Mouse (Mus musculus): ENCODE results near the gene Gm11214. TPM values are rescaled to one million over a fixed set of nuclear protein-coding genes. Genes with fewer than 3 reads are reported as not detected.

Gene Gm11214
- polyA plus RNA-seq, 1 experiment from 2014 or later = 0.49 TPM

DNA sequence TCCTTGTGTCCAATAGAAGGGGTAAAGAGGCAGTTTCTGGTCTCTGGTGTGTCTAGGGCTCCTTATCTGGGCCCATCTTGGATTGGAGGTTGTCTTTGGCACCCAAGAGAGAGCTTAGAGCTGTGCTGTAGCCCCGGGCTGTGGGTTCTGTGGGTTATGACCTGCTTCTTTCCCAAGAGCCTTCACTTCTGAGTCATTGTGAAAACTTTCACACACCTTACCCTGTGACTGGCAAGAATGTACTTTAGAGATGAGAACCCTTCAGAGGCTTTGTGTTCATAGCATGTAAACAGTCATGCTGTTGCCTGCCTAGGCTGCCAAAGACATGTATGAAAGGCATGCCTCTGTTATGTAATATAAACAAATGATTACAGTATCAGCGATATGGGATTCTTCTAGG is 23.3 kb downstream of the Gm11214 start:
- Histone ChIP-seq H3K4me2 (ENCODE audit: low read depth, low read length) (no peak overlapping the region), H3K4me1 (ENCODE audit: control insufficient read depth, insufficient read depth, low read length) (no peaks in the 10 kb centered on the region), H3K4me3 (ENCODE audit: low read length) (no peak overlapping the region), H3K9ac (ENCODE audit: low read length) (no peak overlapping the region), H3K36me3 (ENCODE audit: control insufficient read depth, insufficient read depth) (no peaks in the 10 kb centered on the region), H3K27me3 (ENCODE audit: control insufficient read depth, insufficient read depth, low read length) (no peaks in the 10 kb centered on the region), H3K27ac (ENCODE audit: low read length) (no peak overlapping the region), H3K9me3 (replicated peaks; ENCODE audit: control insufficient read depth, low read length) (no peaks in the 10 kb centered on the region)
- no peak for ATAC-seq (replicated peaks; ENCODE audit: extremely low read depth, insufficient read depth, low FRiP score)
- WGBS = 75% methylated on average over 2 of the region's 2 CpGs

DNA sequence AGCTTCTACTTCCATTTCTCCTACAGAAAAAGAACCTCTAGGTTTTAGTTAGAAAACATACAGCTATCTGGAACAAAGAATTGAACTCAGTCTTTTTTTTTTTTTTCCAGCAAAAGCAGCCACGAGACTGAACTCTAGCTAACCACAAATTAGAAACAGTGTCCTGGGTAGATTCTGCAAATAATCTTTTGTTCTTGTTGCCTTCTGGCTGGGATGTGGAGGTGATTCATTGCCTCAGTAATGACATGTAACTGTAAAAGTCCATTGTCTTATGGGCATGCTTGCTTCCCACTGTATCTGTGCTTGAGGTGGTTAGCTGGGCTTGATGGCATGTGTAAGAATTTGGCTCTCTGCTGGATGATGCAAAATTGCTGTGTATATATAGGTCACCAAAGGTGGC is 24.6 kb downstream of the Gm11214 start:
- no peak overlapping the region for H3K9ac ChIP-seq (ENCODE audit: low read length)
- H3K4me1 ChIP-seq (ENCODE audit: control insufficient read depth, insufficient read depth, low read length) = no peaks in the 10 kb centered on the region
- H3K36me3 ChIP-seq (ENCODE audit: control insufficient read depth, insufficient read depth) = no peaks in the 10 kb centered on the region
- no peaks in the 10 kb centered on the region for H3K27me3 ChIP-seq (ENCODE audit: control insufficient read depth, insufficient read depth, low read length)
- H3K4me3 ChIP-seq (ENCODE audit: low read length) = no peak overlapping the region
- no peak overlapping the region for H3K27ac ChIP-seq (ENCODE audit: low read length)
- H3K4me2 ChIP-seq (ENCODE audit: low read depth, low read length) = no peak overlapping the region
- no peaks in the 10 kb centered on the region for H3K9me3 ChIP-seq (replicated peaks; ENCODE audit: control insufficient read depth, low read length)
- WGBS = 71% methylated on average over 1 of the region's 1 CpGs
- ATAC-seq (replicated peaks; ENCODE audit: extremely low read depth, insufficient read depth, low FRiP score) = no peak

DNA sequence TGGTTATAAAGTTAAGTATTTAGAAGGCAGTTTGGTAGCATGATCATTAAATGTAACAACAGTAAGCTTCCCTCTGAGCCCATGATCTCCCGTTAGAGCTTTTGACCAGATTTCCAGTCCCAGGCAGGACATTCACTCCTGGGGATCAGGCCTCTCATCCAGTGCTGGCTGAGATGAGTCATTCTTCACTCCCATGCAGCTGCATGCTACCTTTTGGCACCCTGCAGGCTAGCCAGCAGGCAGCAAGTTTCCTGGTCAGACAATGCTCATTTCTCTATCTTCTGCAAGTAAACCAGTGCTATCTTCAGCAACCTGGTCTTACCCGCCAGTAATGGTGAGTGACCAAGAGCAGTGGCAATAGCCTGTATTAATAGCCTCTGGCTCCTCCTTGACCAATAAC is 30.0 kb downstream of the Gm11214 start:
- no peaks in the 10 kb centered on the region for H3K4me1 ChIP-seq (ENCODE audit: control insufficient read depth, insufficient read depth, low read length)
- no peaks in the 10 kb centered on the region for H3K36me3 ChIP-seq (ENCODE audit: control insufficient read depth, insufficient read depth)
- H3K4me3 ChIP-seq (ENCODE audit: low read length) = no peak overlapping the region
- H3K27me3 ChIP-seq (ENCODE audit: control insufficient read depth, insufficient read depth, low read length) = no peaks in the 10 kb centered on the region
- H3K4me2 ChIP-seq (ENCODE audit: low read depth, low read length) = no peak overlapping the region
- WGBS = 76% methylated on average over 2 of the region's 2 CpGs
- ATAC-seq (replicated peaks; ENCODE audit: extremely low read depth, insufficient read depth, low FRiP score) = no peak
- no peak overlapping the region for H3K9ac ChIP-seq (ENCODE audit: low read length)
- no peak overlapping the region for H3K27ac ChIP-seq (ENCODE audit: low read length)
- no peaks in the 10 kb centered on the region for H3K9me3 ChIP-seq (replicated peaks; ENCODE audit: control insufficient read depth, low read length)

DNA sequence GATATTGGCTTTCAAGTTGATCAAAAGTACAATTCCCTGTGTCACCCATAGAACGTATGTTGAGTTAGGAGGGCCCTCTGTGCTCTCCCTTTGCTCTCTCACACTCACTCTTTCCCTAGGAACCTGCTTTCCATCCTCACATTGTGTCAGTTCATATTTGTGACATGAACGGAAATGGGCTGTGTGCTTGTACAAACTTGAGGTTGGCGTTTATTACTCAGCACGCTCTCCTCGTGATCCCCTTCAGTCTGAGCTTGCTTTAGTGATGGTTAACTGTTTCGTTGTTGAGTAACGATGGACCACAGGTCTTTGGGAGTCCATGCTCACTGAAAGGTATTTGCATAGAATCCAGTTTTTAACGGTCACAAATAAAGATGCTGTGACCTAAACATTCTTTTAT is 36.1 kb downstream of the Gm11214 start:
- Histone ChIP-seq H3K9me3 (replicated peaks; ENCODE audit: control insufficient read depth, low read length) (no peaks in the 10 kb centered on the region), H3K36me3 (ENCODE audit: control insufficient read depth, insufficient read depth) (no peaks in the 10 kb centered on the region), H3K27ac (ENCODE audit: low read length) (no peak overlapping the region), H3K4me1 (ENCODE audit: control insufficient read depth, insufficient read depth, low read length) (no peaks in the 10 kb centered on the region), H3K4me2 (ENCODE audit: low read depth, low read length) (no peak overlapping the region), H3K4me3 (ENCODE audit: low read length) (no peak overlapping the region), H3K27me3 (ENCODE audit: control insufficient read depth, insufficient read depth, low read length) (no peaks in the 10 kb centered on the region), H3K9ac (ENCODE audit: low read length) (no peak overlapping the region)
- ATAC-seq (replicated peaks; ENCODE audit: extremely low read depth, insufficient read depth, low FRiP score) = no peak
- 83% methylated on average over 8 of the region's 8 CpGs for WGBS

DNA sequence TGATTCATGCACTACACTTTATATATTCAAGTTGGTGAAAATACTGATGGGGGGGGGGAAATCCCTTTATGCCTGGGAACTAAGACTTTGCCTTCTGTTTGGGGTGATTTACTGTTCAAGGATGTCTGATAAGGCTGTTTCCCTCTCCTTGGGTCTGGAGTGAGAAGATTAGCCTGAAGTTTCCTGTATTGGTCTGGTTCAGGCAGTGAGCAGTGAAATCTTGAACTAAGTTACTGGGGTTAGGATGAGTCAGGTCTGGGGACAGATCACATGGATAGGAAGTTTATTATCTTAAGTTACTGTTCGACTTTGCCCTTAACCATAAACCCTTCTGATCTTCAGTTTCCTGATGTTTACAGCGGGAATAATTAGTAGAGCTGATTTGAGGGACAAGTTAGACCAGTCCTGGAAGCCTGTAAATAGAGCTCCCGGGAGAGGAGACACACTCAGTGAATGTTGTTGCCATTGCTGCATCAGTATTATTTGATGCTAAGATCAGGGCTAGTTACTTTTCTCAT is 37.6 kb downstream of the Gm11214 start:
- Histone ChIP-seq H3K4me1 (ENCODE audit: control insufficient read depth, insufficient read depth, low read length) (no peaks in the 10 kb centered on the region), H3K4me3 (ENCODE audit: low read length) (no peak overlapping the region), H3K4me2 (ENCODE audit: low read depth, low read length) (no peak overlapping the region), H3K36me3 (ENCODE audit: control insufficient read depth, insufficient read depth) (no peaks in the 10 kb centered on the region), H3K9me3 (replicated peaks; ENCODE audit: control insufficient read depth, low read length) (no peaks in the 10 kb centered on the region), H3K27me3 (ENCODE audit: control insufficient read depth, insufficient read depth, low read length) (no peaks in the 10 kb centered on the region), H3K27ac (ENCODE audit: low read length) (no peak overlapping the region), H3K9ac (ENCODE audit: low read length) (no peak overlapping the region)
- ATAC-seq (replicated peaks; ENCODE audit: extremely low read depth, insufficient read depth, low FRiP score) = no peak
- WGBS = 52% methylated on average over 3 of the region's 3 CpGs

DNA sequence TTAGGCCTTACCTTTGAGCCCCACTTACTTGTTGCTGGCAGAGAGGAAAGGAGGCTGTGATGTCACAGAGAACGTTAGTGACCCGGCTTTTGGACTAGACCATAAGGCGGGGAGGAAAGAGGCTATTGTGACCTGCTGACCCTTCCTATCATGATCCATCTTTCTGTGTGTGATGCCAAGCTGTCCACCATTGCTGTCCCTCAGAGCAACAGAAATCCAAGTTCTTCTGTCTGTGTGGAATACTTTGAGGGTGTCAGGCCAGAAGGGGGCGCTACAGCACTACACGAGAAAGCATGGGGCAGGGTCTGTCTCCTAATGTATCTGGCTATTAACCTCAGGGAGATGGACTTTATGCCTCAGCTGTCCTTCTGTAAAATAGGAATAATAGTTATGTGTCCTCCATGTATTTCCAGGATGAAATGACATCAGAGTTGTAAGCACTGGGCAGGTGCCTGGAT is 40.8 kb downstream of the Gm11214 start, which contains the start of gene Tex48:
Gene Tex48, minus strand, starts transcription at position 51 of the 458 bp plus-strand sequence.
- no peak within 1 kb of the TSS for H3K27ac ChIP-seq (ENCODE audit: low read length)
- ATAC-seq (replicated peaks; ENCODE audit: extremely low read depth, insufficient read depth, low FRiP score) = no peak
- WGBS = 57% methylated on average over 5 of the region's 5 CpGs

DNA sequence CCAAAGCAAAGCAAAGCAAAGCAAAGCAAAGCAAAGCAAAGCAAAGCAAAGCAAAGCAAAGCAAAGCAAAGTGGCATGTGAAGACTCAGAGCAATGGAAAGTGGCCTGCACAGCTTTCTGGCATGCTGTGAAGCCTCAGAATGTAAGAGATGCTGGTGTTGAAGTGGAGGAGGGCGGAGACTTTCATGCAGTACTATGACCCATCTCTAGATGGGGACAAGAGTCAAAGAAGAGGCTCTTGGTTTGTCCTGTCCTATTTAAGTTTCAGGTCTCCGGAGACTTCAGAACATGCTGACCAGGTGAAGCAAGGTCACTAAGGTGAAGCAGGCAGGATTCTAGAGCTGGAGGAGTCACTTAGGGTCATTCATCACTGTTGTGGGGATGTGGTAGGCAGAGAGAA is 41.3 kb downstream of the Gm11214 start:
- WGBS = 72% methylated on average over 2 of the region's 2 CpGs
- no peak overlapping the region for H3K4me3 ChIP-seq (ENCODE audit: low read length)
- H3K9ac ChIP-seq (ENCODE audit: low read length) = no peak overlapping the region
- no peaks in the 10 kb centered on the region for H3K36me3 ChIP-seq (ENCODE audit: control insufficient read depth, insufficient read depth)
- H3K4me1 ChIP-seq (ENCODE audit: control insufficient read depth, insufficient read depth, low read length) = no peaks in the 10 kb centered on the region
- no peak overlapping the region for H3K27ac ChIP-seq (ENCODE audit: low read length)
- H3K9me3 ChIP-seq (replicated peaks; ENCODE audit: control insufficient read depth, low read length) = no peaks in the 10 kb centered on the region
- no peaks in the 10 kb centered on the region for H3K27me3 ChIP-seq (ENCODE audit: control insufficient read depth, insufficient read depth, low read length)
- no peak for ATAC-seq (replicated peaks; ENCODE audit: extremely low read depth, insufficient read depth, low FRiP score)
- H3K4me2 ChIP-seq (ENCODE audit: low read depth, low read length) = no peak overlapping the region

More for the DNA sequence above, 40.8 kb downstream of the Gm11214 start, which contains the start of gene Tex48:
- Histone ChIP-seq H3K4me2 (ENCODE audit: low read depth, low read length) (no peak within 1 kb of the TSS), H3K9ac (ENCODE audit: low read length) (no peak within 1 kb of the TSS), H3K4me1 (ENCODE audit: control insufficient read depth, insufficient read depth, low read length) (no peaks in the 10 kb centered on the region), H3K9me3 (replicated peaks; ENCODE audit: control insufficient read depth, low read length) (no peaks in the 10 kb centered on the region), H3K27me3 (ENCODE audit: control insufficient read depth, insufficient read depth, low read length) (no peaks in the 10 kb centered on the region), H3K4me3 (ENCODE audit: low read length) (no peak within 1 kb of the TSS), H3K36me3 (ENCODE audit: control insufficient read depth, insufficient read depth) (no peaks in the 10 kb centered on the region)

Other genes starting within 250 kb of the Gm11214 start
- gene Whrn, start 167.4 kb downstream of the Gm11214 start, polyA plus RNA-seq (2015; fragmentation: Nextera tagmentation; extraction: Ambion mirVana) = 1.8 and 2.6 TPM in 2 replicates
- gene Atp6v1g1, start 118.6 kb downstream of the Gm11214 start, polyA plus RNA-seq (2015; fragmentation: Nextera tagmentation; extraction: Ambion mirVana) = 238 and 243 TPM in 2 replicates
- 5.1 and 6.0 TPM in 2 replicates for gene Tmem268, start 104.6 kb downstream of the Gm11214 start, polyA plus RNA-seq (2015; fragmentation: Nextera tagmentation; extraction: Ambion mirVana)
- not detected in 2 replicates for gene Gm11213, start 58.1 kb downstream of the Gm11214 start, polyA plus RNA-seq (2015; fragmentation: Nextera tagmentation; extraction: Ambion mirVana)
- gene Tex48, start 41.0 kb downstream of the Gm11214 start, polyA plus RNA-seq (2015; fragmentation: Nextera tagmentation; extraction: Ambion mirVana) = not detected in 2 replicates
- 0.05 TPM in 2 replicates for gene Tnfsf15, start 81.7 kb upstream of the Gm11214 start, polyA plus RNA-seq (2015; fragmentation: Nextera tagmentation; extraction: Ambion mirVana)
- 0.04 and 0.12 TPM in 2 replicates for gene Tnfsf8, start 198.0 kb upstream of the Gm11214 start, polyA plus RNA-seq (2015; fragmentation: Nextera tagmentation; extraction: Ambion mirVana)